Mouse (Mus musculus): ENCODE measurements around the gene Rhox4d. TPM values are rescaled to one million over a fixed set of nuclear protein-coding genes. Genes with fewer than 3 reads are reported as not detected.
"Not testable (repeated sequence)": the region's sequence is repeated elsewhere in the genome, so short reads cannot be mapped to it uniquely, and the experiment has no call there.

Rhox4d gene
- total RNA-seq (2014; fragmentation: Nextera tagmentation) = not detected in 2 replicates
- total RNA-seq (2017) = not detected in 2 replicates

DNA sequence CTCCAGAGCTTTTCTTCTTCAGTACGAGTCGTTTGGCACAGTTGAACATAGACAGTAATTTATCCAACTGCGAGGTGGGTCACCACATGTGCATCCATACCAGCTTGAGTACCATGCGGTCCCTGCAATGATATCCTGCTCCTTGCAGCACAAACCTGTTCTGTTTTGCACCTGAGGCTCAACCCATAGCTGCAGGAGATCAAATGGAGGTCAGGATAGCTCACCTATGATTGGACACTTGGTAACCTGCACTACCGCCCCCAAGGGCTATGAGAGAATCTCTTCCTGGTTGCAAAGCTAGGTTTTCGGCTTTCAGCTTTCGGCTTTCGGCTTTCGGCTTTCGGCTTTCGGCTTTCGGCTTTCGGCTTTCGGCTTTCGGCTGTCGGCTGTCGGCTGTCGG lies at the start of gene Rhox4d:
Rhox4d (plus strand) TSS at position 301 of the 400 bp plus-strand sequence.
- not testable (repeated sequence) for ATAC-seq (replicated peaks; ENCODE audit: poor library complexity, severe bottlenecking)

DNA sequence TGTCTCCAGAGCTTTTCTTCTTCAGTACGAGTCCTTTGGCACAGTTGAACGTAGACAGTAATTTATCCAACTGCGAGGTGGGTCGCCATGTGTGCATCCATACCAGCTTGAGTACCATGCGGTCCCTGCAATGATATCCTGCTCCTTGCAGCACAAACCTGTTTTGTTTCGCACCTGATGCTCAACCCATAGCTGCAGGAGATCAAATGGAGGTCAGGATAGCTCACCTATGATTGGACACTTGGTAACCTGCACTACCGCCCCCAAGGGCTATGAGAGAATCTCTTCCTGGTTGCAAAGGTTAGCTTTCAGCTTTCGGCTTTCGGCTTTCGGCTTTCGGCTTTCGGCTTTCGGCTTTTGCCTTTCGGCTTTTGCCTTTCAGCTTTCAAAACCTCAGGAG lies 34.1 kb upstream of the Rhox4d start, which contains the start of gene Rhox4c:
Rhox4c (plus strand) TSS at position 301 of the 400 bp plus-strand sequence.
- ATAC-seq (replicated peaks; ENCODE audit: poor library complexity, severe bottlenecking) = not testable (repeated sequence)

DNA sequence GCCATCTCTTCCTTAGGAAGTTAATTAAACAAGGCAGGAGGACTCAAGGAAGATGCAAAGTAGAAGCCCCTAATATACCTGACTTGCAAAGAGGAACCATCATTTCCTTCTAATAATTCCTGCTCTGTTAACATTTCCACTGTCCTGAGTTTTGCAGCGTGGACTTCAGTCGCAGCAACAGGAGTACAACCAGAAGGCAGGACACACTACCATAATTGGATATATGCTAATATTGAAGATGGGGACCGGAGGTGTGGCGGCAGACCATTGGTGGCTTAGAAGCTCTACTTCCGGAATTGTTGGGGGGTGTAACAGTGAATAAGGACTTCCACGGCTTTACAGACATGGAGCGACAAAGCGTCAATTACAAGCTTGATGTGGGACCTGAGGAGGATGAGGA lies 16.0 kb downstream of the Rhox4d start, which contains the start of gene Rhox2e:
Rhox2e (plus strand) TSS at position 301 of the 400 bp plus-strand sequence.
- not testable (repeated sequence) for ATAC-seq (replicated peaks; ENCODE audit: poor library complexity, severe bottlenecking)

DNA sequence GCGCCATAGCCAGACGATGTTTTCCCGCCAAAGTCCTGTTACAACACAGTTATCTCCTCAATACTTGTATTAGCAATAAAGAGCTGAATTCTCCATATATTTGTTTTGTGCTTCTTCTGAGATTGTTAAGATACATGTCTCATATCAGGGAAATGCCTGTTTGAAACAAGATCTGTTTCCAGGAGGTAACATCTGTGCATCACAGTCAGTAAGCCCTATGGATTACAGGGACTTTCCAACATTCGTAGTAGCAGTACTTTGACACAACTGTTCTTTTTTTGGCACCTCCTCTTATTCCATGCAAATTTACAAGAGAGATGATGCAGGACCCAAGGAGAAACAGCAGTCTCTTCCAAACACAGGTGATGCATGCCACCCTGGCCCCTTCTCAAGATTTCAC lies 27.6 kb downstream of the Rhox4d start, which contains the start of gene Rhox3e:
Rhox3e (plus strand) TSS at position 301 of the 400 bp plus-strand sequence.
- ATAC-seq (replicated peaks; ENCODE audit: poor library complexity, severe bottlenecking) = not testable (repeated sequence)

DNA sequence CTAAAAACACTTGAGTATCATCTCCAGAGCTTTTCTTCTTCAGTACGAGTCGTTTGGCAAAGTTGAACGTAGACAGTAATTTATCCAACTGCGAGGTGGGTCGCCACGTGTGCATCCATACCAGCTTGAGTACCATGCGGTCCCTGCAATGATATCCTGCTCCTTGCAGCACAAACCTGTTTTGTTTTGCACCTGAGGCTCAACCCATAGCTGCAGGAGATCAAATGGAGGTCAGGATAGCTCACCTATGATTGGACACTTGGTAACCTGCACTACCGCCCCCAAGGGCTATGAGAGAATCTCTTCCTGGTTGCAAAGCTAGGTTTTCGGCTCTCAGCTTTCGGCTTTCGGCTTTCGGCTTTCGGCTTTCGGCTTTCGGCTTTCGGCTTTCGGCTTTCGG lies 43.0 kb downstream of the Rhox4d start, which contains the start of gene Rhox4e:
Rhox4e (plus strand) TSS at position 301 of the 400 bp plus-strand sequence.
- not testable (repeated sequence) for ATAC-seq (replicated peaks; ENCODE audit: poor library complexity, severe bottlenecking)

Other genes starting within 250 kb of the Rhox4d start
- not detected in 2 replicates for gene Rhox4a, start 249.0 kb upstream of the Rhox4d start, total RNA-seq (2014; fragmentation: Nextera tagmentation)
- not detected in 2 replicates for gene Rhox4a, start 249.0 kb upstream of the Rhox4d start, total RNA-seq (2017)
- gene Rhox3a2, start 134.3 kb upstream of the Rhox4d start, total RNA-seq (2014; fragmentation: Nextera tagmentation) = not detected in 2 replicates
- not detected in 2 replicates for gene Rhox3a2, start 134.3 kb upstream of the Rhox4d start, total RNA-seq (2017)
- not detected in 2 replicates for gene Rhox4a2, start 123.5 kb upstream of the Rhox4d start, total RNA-seq (2014; fragmentation: Nextera tagmentation)
- gene Rhox4a2, start 123.5 kb upstream of the Rhox4d start, total RNA-seq (2017) = not detected in 2 replicates
- not detected in 2 replicates for gene Rhox2b, start 102.3 kb upstream of the Rhox4d start, total RNA-seq (2014; fragmentation: Nextera tagmentation)
- not detected in 2 replicates for gene Rhox2b, start 102.3 kb upstream of the Rhox4d start, total RNA-seq (2017)
- not detected in 2 replicates for gene Rhox4b, start 81.9 kb upstream of the Rhox4d start, total RNA-seq (2014; fragmentation: Nextera tagmentation)
- not detected in 2 replicates for gene Rhox4b, start 81.9 kb upstream of the Rhox4d start, total RNA-seq (2017)
- not detected in 2 replicates for gene Rhox2c, start 60.7 kb upstream of the Rhox4d start, total RNA-seq (2014; fragmentation: Nextera tagmentation)
- gene Rhox2c, start 60.7 kb upstream of the Rhox4d start, total RNA-seq (2017) = not detected in 2 replicates
- gene Rhox3c, start 55.8 kb upstream of the Rhox4d start, total RNA-seq (2014; fragmentation: Nextera tagmentation) = not detected in 2 replicates
- gene Rhox3c, start 55.8 kb upstream of the Rhox4d start, total RNA-seq (2017) = not detected in 2 replicates
- not detected in 2 replicates for gene Rhox4c, start 34.0 kb upstream of the Rhox4d start, total RNA-seq (2014; fragmentation: Nextera tagmentation)
- gene Rhox4c, start 34.0 kb upstream of the Rhox4d start, total RNA-seq (2017) = not detected in 2 replicates
- not detected in 2 replicates for gene Rhox2d, start 20.9 kb upstream of the Rhox4d start, total RNA-seq (2014; fragmentation: Nextera tagmentation)
- gene Rhox2d, start 20.9 kb upstream of the Rhox4d start, total RNA-seq (2017) = not detected in 2 replicates
- not detected in 2 replicates for gene Rhox2e, start 16.1 kb downstream of the Rhox4d start, total RNA-seq (2014; fragmentation: Nextera tagmentation)
- gene Rhox2e, start 16.1 kb downstream of the Rhox4d start, total RNA-seq (2017) = not detected in 2 replicates
- not detected in 2 replicates for gene Rhox3e, start 27.7 kb downstream of the Rhox4d start, total RNA-seq (2014; fragmentation: Nextera tagmentation)
- gene Rhox3e, start 27.7 kb downstream of the Rhox4d start, total RNA-seq (2017) = not detected in 2 replicates
- gene Rhox4e, start 43.1 kb downstream of the Rhox4d start, total RNA-seq (2014; fragmentation: Nextera tagmentation) = not detected in 2 replicates
- not detected in 2 replicates for gene Rhox4e, start 43.1 kb downstream of the Rhox4d start, total RNA-seq (2017)
- not detected in 2 replicates for gene Rhox2f, start 57.0 kb downstream of the Rhox4d start, total RNA-seq (2014; fragmentation: Nextera tagmentation)
- gene Rhox2f, start 57.0 kb downstream of the Rhox4d start, total RNA-seq (2017) = not detected in 2 replicates
- not detected in 2 replicates for gene Rhox3f, start 66.6 kb downstream of the Rhox4d start, total RNA-seq (2014; fragmentation: Nextera tagmentation)
- not detected in 2 replicates for gene Rhox3f, start 66.6 kb downstream of the Rhox4d start, total RNA-seq (2017)
- not detected in 2 replicates for gene Rhox4f, start 93.3 kb downstream of the Rhox4d start, total RNA-seq (2014; fragmentation: Nextera tagmentation)
- not detected in 2 replicates for gene Rhox4f, start 93.3 kb downstream of the Rhox4d start, total RNA-seq (2017)
- gene Rhox3g, start 114.3 kb downstream of the Rhox4d start, total RNA-seq (2014; fragmentation: Nextera tagmentation) = not detected in 2 replicates
- gene Rhox3g, start 114.3 kb downstream of the Rhox4d start, total RNA-seq (2017) = not detected in 2 replicates
- gene Rhox2g, start 129.1 kb downstream of the Rhox4d start, total RNA-seq (2014; fragmentation: Nextera tagmentation) = not detected in 2 replicates
- gene Rhox2g, start 129.1 kb downstream of the Rhox4d start, total RNA-seq (2017) = not detected in 2 replicates
- gene Rhox4g, start 137.0 kb downstream of the Rhox4d start, total RNA-seq (2014; fragmentation: Nextera tagmentation) = not detected in 2 replicates
- not detected in 2 replicates for gene Rhox4g, start 137.0 kb downstream of the Rhox4d start, total RNA-seq (2017)
- gene Rhox3h, start 154.4 kb downstream of the Rhox4d start, total RNA-seq (2014; fragmentation: Nextera tagmentation) = not detected in 2 replicates
- gene Rhox3h, start 154.4 kb downstream of the Rhox4d start, total RNA-seq (2017) = not detected in 2 replicates
- not detected in 2 replicates for gene Rhox2h, start 158.9 kb downstream of the Rhox4d start, total RNA-seq (2014; fragmentation: Nextera tagmentation)
- not detected in 2 replicates for gene Rhox2h, start 158.9 kb downstream of the Rhox4d start, total RNA-seq (2017)

All from granulocyte monocyte progenitor cell, adult 5-6 weeks (primary cell).